16 mouse cellular contexts compared by ENCODE assay signal in genomic region chr13:57702966-57703365, GRCm38 (mm10).
DNase-seq lines count a peak whose midpoint lies in the region; TF ChIP-seq lines count a peak whose summit lies in the region.
"Had no signal": no experiment of that assay in that cellular context is flagged by ENCODE, and none has a peak within 500 bp of the region (broad histone marks: within the 10 kb centered on the region; RNA-seq: fewer than 3 reads in every experiment).

No protein-coding gene starts in this region.

- no peak overlapping the region for H3K27ac ChIP-seq in cerebellum, adult 2 months (ENCODE audit: insufficient read depth, low read length)

- 56% methylated on average over 2 of the region's 2 CpGs for WGBS in cerebellum, adult 2 months

- no peak for TF ChIP-seq POLR2A in cerebellum, adult 2 months (IDR thresholded peaks at IDR 0.05; ENCODE audit: borderline replicate concordance, insufficient read depth, low read length)

- H3K4me3 ChIP-seq in cerebellum, adult 2 months (replicated peaks; ENCODE audit: insufficient read depth, low read depth, low read length), result no peak overlapping the region

- TF ChIP-seq CTCF in cerebellum, adult 2 months (IDR thresholded peaks at IDR 0.05; ENCODE audit: borderline replicate concordance, insufficient read depth, low read depth, low read length), result no peak

- H3K4me1 ChIP-seq in cerebellum, adult 2 months (ENCODE audit: control insufficient read depth, insufficient read depth, low read length), result peaks cover 12% of the 10 kb centered on the region; the same call in 1 of the 2 replicates

- DNase-seq in cerebellum, postnatal 10 days, result peak; percentile 31 to 65
- DNase-seq in cerebellum, adult 2 months, result no peak
- DNase-seq in cerebellum, postnatal 14 days, result peak; percentile 39 to 60
- no peak for DNase-seq in cerebellum, adult 8-10 months
- DNase-seq: adrenal gland, adult 2 months; adrenal gland, adult 8-10 months; adrenal gland, postnatal 10 days; adrenal gland, postnatal 14 days; adrenal gland, postnatal 25 days; adrenal gland, postnatal 36 days; B cell, adult 2 months; cerebellum, adult 11 months; cerebellum, adult 11-12 months; cerebellum, adult 18-20 months had no signal

- H3K27me3 ChIP-seq in cerebellum, adult 2 months (ENCODE audit: control insufficient read depth, insufficient read depth, low read length), result no peaks in the 10 kb centered on the region
- H3K27me3 ChIP-seq: CH12.LX, Patski had no signal

Comparison
In these comparisons a context has a peak if more than half of its experiments do, and no peak if none do; other contexts are left out.
1. DNase-seq: peak in cerebellum, postnatal 10 days (2 of 2) and cerebellum, postnatal 14 days (2 of 2); none in cerebellum, adult 2 months (0 of 2) and cerebellum, adult 8-10 months (single experiment).